Mouse (Mus musculus): ENCODE results near the gene Iah1.

Iah1 gene

DNA sequence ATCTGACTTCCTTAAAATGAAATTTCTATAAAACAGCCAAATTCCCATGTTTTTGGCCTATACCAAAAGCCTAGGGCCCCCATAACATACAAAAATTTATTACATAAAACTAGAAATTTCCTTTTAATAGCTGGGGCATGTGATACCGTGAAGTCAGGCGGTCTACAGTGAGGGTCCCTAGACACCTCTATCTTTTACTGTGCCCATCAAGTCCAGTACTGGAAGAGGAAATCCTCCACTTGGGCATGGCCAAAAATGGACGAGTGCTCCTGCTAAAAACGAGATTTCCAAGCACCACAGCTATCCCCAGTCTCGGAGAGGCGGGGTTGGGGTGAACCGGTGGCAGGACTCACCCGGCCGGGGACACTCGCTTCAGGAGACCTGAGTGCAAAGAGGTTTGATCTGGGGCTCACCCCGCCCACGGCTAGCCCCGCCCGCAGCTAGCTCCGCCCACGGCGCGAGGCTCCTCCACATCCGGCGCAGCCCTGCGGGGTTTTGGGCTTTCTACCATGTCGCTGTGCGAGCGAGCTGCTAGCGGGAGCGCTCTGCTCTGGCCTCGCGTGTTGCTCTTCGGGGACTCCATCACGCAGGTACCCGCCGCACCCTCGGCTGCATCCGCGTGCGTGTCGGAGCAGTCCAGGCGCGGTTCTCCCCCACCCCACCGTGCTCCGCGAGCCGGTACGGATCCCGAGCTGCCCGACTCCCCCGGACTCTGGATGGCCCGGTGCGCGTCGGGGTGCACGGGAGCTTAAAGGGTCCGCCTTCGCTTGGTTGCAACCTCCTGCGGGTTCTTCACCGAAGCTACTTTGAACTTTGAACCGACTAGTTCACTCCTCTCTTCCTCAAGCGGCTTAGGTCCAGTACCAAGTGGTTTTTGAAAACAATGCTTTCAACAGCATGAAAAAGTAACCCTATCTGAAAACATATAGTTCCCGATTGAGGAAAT, at the start of gene Iah1:
TSS of gene Iah1 (plus strand) at position 467 of the 946 bp plus-strand sequence.
- DNase-seq, result peak; percentile 79 to 85

GRCm38 (mm10) chr12:21266784-21267098, 49.4 kb upstream of the Iah1 start:
- no peak for DNase-seq

DNA sequence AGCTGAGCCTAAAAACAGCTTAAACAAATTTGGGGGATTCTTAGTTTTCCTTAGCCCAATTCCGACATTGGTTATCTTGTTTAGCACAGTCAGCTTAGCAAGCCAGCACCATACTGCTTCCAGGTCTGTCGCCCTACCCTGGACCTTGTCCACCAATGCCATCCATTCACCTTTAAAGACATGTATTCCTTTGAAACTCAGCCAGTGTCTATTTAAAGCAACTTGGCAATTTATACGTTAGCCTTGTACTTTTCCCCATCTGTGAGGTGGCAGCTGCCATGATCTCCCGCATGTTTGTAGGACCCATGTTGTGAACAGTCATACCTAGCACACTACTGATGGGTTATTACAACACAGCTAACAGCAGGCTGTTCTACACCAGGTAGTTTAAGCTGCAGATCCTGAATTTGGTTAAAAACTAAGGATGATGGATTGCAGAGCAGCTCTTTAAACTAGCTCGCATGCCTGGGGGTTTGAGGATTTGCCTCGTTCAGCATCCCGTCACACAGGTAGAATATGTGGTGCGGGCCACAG, 48.0 kb upstream of the Iah1 start:
- peak; percentile 51 to 62 for DNase-seq

DNA sequence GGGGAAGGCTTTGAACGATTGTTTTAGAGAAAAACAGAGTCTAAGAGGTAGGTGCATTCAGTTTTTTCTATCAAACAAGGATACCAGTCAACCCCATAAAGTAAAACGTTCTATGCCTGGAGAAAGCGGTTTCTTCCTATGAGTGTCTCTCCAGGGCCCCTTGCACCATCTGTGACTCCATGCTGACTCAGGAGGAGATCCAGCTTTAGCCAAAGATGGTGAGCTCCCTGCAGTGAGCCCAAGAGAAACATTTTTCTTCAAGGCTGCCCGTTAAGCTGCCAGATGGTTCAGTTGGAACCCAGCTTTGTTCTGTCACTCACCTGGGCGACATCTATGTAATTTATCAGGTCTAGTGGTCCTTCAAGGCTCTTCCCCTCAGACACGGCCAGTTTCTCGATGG, 41.7 kb upstream of the Iah1 start:
- peak; percentile 68 to 78 for DNase-seq

GRCm38 (mm10) chr12:21277352-21277864, 38.8 kb upstream of the Iah1 start:
- no peak for DNase-seq

GRCm38 (mm10) chr12:21284761-21285441, 31.3 kb upstream of the Iah1 start, which contains the start of gene Cpsf3:
Gene Cpsf3 (plus strand): TSS chr12:21285391.
- DNase-seq, result no peak

DNA sequence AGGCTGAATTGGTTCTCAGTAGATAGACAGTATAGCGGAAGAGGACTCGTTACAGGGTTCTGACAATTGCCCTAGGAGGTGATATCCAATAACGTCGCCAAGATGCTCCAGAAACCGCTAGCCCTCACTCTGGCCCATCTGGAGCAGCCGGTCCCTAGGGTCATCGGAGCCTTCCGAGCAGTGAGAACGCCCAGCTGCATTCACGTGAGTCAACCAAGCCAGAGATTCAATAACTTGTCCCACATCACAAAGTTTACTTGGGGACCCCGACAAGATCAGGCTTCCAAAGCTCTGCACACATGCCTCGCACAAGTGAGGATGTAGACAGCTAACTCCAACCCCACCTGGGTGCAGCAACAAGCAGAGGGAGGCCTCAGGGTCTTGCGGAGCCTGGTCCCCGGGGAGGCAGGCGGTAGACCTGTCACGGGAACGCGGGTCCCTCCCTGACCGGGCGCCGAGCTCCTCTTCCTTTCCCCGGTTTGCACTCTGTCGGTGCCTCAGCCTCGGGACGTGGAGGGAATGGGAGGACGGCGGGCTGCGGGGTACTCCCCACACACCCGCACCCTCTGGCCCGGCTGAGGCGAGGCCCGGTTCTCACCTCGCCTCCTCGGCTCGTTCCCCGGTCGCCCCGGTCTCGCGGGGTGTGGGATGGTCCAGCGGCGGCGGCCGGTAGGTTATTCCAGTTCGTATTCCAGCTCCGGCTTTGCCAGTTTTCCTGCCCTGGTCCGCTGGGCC, 30.5 kb upstream of the Iah1 start:
- DNase-seq, result no peak

DNA sequence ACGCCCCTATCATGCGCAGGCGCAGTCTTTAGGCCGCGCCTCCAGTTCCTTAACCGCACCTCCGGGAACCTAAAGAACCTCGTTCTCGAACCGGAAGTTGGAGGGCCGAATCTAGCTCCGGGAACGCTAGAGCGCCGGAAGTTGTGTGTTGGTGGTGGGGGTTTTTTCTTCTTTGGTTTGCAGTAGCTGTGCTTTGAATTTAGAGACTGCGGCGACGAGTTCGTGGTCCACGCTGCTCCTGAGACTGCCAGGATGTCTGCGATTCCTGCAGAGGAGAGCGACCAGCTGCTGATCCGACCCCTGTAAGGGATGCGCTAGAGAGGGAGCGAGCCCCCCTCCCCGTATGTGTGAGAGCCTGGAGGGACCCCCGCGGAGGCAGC, 30.0 kb upstream of the Iah1 start, which contains the start of gene Itgb1bp1:
TSS of gene Itgb1bp1 (minus strand) at position 42 of the 380 bp plus-strand sequence.
- DNase-seq, result peak; percentile 99

DNA sequence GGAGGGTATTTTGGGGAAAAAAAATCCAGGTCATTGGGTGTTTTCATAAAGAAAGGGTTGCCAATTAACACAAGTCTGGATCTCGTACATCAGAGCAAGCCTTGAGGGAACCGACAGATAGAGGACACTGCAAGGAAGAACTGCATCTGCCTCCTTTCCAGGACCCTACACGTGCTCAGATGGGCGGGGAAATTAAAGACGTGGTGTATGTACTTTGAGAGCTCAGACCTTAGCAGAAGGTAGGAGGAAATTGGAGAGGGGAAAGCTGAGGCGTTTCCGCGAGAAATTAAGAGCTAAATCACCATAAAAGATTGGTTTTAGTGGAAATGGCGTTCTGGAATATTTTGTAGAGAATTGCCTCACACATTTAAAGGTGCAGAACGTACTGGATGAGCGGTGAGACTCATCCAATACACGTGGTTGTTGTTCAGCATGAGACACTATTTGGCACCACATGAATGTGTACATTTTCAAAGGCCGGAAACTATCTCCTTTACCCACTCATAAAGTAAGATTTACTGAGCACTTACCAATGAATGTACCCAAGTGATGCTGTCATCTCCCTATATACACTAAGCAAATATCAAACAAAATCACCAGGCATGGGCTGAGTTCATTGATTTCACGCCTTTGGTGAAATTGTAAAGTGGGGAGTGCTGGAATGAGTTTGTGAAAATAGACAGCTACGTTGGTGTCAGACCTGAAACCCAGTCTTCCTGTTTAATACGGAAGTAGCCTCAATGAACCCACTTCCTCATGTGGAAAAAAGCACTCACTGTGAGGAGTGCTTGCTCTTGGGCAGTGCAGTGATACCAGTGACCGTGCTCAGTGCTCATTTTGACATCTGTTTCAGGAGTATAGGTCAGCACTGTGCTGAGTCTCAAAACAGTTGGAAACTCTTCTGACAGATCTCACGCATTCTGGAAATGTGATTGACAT, 29.2 kb upstream of the Iah1 start:
- no peak for DNase-seq

DNA sequence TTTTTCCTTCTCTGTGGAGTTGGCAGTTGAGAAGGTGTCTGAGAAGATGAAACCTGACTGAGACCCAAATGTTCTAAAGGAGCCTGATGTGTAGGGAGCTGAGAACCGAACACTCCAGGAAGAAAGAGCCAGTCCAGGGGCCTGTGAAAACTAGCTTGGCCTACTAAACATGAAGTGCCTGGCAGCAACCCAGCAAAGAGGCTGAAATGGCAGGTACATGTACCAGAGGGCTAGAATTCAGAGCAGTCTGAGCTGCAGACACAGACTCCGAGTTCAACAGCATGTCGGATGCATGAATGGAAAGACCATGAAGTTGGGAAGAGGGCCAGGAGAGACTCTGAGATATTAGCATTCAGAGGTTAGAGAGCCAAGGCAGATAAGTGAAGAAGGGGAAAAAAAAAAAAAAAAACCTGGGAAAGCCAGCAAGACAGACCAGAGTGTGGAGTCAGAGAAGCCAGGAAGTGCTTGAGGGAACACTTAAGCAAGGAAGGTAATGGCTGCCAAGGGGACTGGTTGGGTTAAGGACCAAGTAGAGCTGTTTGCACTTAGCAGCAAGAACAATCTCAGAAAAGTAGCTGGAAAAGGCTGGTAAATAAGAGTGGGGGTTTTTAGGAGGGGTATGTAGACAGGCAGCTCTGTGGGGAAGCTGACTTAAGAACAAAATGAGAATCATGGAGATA, 27.3 kb upstream of the Iah1 start:
- DNase-seq, result no peak

- no peak for DNase-seq
Observed at GRCm38 (mm10) chr12:21289651-21290050, 26.5 kb upstream of the Iah1 start.

DNA sequence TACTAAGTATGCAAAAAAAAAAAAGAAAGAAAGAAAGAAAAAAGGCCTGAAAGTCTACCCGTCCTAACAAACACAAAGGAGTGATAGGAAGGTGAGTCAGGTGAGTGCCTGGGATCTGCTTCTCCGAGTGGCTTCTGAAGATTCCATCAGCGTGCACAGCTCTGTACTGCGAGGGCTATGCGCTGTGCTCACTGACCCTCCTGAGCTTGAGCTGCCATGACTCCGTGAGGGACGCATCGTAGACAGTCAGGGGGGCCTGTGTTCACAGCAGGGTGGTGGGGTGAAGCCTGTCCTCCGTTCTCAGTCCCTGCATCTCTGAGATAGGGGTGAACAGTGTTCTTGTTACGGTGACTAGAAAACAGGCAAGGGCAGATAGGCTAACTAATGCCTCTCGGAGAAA, 17.3 kb upstream of the Iah1 start:
- no peak for DNase-seq

DNA sequence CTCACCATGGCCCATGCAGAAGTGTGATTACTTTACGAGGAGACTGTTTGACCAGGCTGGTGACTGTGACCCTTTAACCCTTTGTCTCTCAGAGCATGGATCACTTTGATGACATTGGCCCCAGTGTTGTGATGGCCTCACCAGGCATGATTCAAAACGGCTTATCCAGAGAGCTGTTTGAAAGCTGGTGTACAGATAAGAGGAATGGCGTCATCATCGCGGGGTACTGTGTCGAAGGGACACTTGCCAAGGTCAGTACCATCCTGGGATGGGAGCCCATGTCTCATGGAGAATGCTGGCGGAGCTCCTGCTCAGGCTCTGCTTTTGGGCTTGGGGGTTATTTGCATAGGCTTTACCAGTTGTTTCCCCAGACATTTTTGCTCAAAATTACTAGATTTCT, 14.9 kb upstream of the Iah1 start:
- no peak for DNase-seq

DNA sequence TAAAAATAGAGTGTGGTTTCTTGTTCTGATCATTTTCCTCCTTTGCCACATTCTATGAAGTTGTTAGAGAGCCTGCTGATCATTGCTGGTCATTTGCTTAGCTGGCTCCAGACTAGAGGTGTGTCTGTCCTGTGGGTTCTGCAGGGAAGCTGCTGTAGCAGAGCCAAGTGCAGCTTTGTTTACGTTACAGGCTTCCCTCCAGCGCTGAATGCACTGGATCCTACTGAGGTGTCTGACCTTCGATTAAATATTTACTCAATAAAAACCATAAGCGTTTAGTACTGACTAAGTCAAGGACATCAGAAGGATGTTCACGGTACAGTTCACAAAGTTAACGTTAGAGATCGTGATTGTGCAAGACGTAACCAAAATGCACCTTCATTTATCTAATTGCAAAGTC, 14.3 kb upstream of the Iah1 start:
- no peak for DNase-seq

- no peak for DNase-seq
Observed at GRCm38 (mm10) chr12:21302361-21302783, 13.8 kb upstream of the Iah1 start.

DNA sequence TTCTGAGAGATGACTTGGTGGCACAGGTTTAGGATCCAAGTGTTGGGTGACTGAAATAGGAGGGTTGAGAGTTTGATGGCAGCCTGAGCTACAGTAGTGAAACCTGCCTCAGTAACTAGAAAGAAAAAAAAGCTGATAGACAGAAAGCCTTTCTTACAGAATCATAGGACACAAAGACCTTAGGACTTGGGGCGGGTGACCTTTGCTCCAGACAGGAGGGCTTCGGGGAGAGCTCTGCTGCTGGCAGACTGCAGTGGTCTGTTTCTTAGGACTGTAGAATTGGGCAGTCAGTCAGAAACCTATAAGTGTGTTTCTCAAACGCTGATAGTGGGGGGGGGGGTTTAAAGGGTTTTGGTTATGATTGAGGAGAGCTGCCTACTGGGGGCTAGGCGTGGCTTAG, 10.4 kb upstream of the Iah1 start:
- DNase-seq, result no peak

DNA sequence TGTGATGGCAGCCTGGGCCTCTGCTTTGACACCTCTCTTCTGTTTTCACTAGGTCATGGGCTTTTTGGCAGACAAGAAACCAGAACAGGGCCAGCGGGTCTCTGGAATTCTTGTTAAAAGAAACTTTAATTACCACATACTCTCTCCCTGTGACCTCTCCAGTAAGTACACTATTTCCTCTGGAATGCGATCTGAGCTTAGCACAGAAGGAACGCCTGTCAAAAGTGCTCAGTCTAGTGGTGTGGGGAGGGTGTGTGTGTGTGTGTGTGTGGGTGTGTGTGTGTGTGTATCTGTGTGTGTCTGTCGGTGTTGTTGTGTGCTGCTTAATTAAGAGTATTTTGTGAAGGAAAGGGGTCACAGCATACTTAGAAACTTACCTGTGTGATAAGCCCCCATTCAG, 9.5 kb upstream of the Iah1 start:
- DNase-seq, result no peak

DNA sequence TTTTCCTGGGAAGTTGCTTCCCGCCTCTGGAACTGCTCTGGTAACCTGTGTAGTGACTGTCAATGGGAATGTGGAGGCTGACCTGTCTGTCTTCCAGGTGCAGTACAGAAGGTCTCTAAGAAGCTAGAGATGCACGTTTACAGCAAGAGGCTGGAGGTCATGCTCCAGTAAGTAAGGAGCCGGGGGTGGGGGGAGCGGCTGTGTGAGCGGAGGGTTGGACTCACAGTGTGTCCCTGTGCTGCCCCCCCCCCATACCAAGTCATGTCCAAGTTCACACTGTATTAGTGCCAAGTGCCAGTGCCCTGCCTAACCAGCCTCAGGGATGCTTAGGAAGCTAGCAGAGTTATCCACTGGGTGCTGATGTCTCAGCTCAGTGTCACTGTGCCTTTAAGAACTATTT, 4.0 kb upstream of the Iah1 start:
- DNase-seq, result no peak

GRCm38 (mm10) chr12:21316869-21317265, 678 bp downstream of the Iah1 start:
- peak in 1 of 2 experiments; percentile 16 for DNase-seq

- DNase-seq, result peak; percentile 67 to 74
Observed at GRCm38 (mm10) chr12:21318143-21318895, 2.1 kb downstream of the Iah1 start.

Data from cerebellum, postnatal 36 days (tissue).